Comparison of ENCODE assay signal across 8 mouse cellular contexts in genomic region chr11:120349371-120349985, GRCm38 (mm10). TPM values are rescaled to one million over a fixed set of nuclear protein-coding genes. Genes with fewer than 3 reads are reported as not detected.
DNase-seq lines count a peak whose midpoint lies in the region; ATAC-seq and TF ChIP-seq lines count a peak whose summit lies in the region.

No protein-coding gene starts in this region.

- peak overlapping the region; percentile 100 for H3K27ac ChIP-seq in intestine, embryonic 15.5 days
- peak overlapping the region; percentile 94 for H3K27ac ChIP-seq in liver, embryonic 15.5 days (replicated peaks)
- H3K27ac ChIP-seq in stomach, embryonic 15.5 days, result peak overlapping the region; percentile 100

- peak; percentile 31 for DNase-seq in right cerebral cortex, adult 18-20 months
- DNase-seq in right cerebral cortex, postnatal 14 days, result no peak
- peak; percentile 70 for DNase-seq in brain, embryonic 14.5 days (ENCODE audit: low read depth)
- DNase-seq in forelimb bud, embryonic 11.5 days (ENCODE audit: low read depth, low spot score), result peak; percentile 30
- DNase-seq in c-Kit-positive CD71-positive TER-119-positive erythroid progenitor cells, embryonic 14.5 days (ENCODE audit: low spot score), result no peak

- ATAC-seq in intestine, embryonic 15.5 days, result 0 out of 2 replicates have a peak, but pooled peaks have one; percentile 13
- ATAC-seq in liver, embryonic 15.5 days (ENCODE audit: insufficient read depth), result no peak
- no peak for ATAC-seq in stomach, embryonic 15.5 days (ENCODE audit: insufficient read depth, low FRiP score, low read depth)

- peak overlapping the region; percentile 99 for H3K4me3 ChIP-seq in intestine, embryonic 15.5 days (replicated peaks)
- peak overlapping the region; percentile 96 for H3K4me3 ChIP-seq in liver, embryonic 15.5 days (replicated peaks)
- peak overlapping the region; percentile 99 for H3K4me3 ChIP-seq in stomach, embryonic 15.5 days (replicated peaks)

- peak overlapping the region; percentile 77 for H3K4me2 ChIP-seq in intestine, embryonic 15.5 days (replicated peaks)
- H3K4me2 ChIP-seq in liver, embryonic 15.5 days, result peak overlapping the region; percentile 100
- peak overlapping the region; percentile 79 for H3K4me2 ChIP-seq in stomach, embryonic 15.5 days

- H3K36me3 ChIP-seq in intestine, embryonic 15.5 days, result 0 out of 2 replicates have a peak, but pooled peaks cover 5% of the 10 kb centered on the region
- peaks cover 17% of the 10 kb centered on the region for H3K36me3 ChIP-seq in liver, embryonic 15.5 days (replicated peaks)
- H3K36me3 ChIP-seq in stomach, embryonic 15.5 days, result peaks cover 6% of the 10 kb centered on the region

- H3K27me3 ChIP-seq in intestine, embryonic 15.5 days (replicated peaks), result no peaks in the 10 kb centered on the region
- peaks cover 42% of the 10 kb centered on the region for H3K27me3 ChIP-seq in liver, embryonic 15.5 days
- H3K27me3 ChIP-seq in stomach, embryonic 15.5 days (replicated peaks), result no peaks in the 10 kb centered on the region

- peaks cover 39% of the 10 kb centered on the region for H3K4me1 ChIP-seq in intestine, embryonic 15.5 days (replicated peaks)
- H3K4me1 ChIP-seq in liver, embryonic 15.5 days (replicated peaks), result peaks cover 78% of the 10 kb centered on the region
- peaks cover 40% of the 10 kb centered on the region for H3K4me1 ChIP-seq in stomach, embryonic 15.5 days

- no peak for TF ChIP-seq CTCF in brain, embryonic 14.5 days (IDR thresholded peaks at IDR 0.05; ENCODE audit: borderline replicate concordance, extremely low read depth, insufficient read depth, insufficient read length)

- no peaks in the 10 kb centered on the region for H3K9me3 ChIP-seq in intestine, embryonic 15.5 days
- no peaks in the 10 kb centered on the region for H3K9me3 ChIP-seq in liver, embryonic 15.5 days (replicated peaks)
- H3K9me3 ChIP-seq in stomach, embryonic 15.5 days, result no peaks in the 10 kb centered on the region

- TF ChIP-seq POLR2A in brain, embryonic 14.5 days (IDR thresholded peaks at IDR 0.05; ENCODE audit: borderline replicate concordance, extremely low read depth, insufficient read depth, insufficient read length, poor library complexity, severe bottlenecking), result no peak

- WGBS in intestine, embryonic 15.5 days, result 4% methylated on average over 16 of the region's 16 CpGs
- WGBS in liver, embryonic 15.5 days (ENCODE audit: insufficient replicate concordance), result 3% methylated on average over 16 of the region's 16 CpGs
- 6% methylated on average over 16 of the region's 16 CpGs for WGBS in stomach, embryonic 15.5 days

- H3K9ac ChIP-seq in intestine, embryonic 15.5 days, result peak overlapping the region; percentile 97
- H3K9ac ChIP-seq in liver, embryonic 15.5 days, result peak overlapping the region; percentile 100
- H3K9ac ChIP-seq in stomach, embryonic 15.5 days, result peak overlapping the region; percentile 80

RNA-seq across cellular contexts. Expression of gene Actg1, which starts 1.1 kb away (rescaled TPM):
- 1,716 and 3,108 TPM in 2 replicates for polyA plus RNA-seq in brain, embryonic 14.5 days (2012; rRNA removed)
- polyA plus RNA-seq in intestine, embryonic 15.5 days (2015; fragmentation: Nextera tagmentation; extraction: Ambion mirVana), result 2,607 and 2,658 TPM in 2 replicates
- 559 and 587 TPM in 2 replicates for polyA plus RNA-seq in liver, embryonic 15.5 days (2015; fragmentation: Nextera tagmentation; extraction: Ambion mirVana)
- polyA plus RNA-seq in stomach, embryonic 15.5 days (2015; fragmentation: Nextera tagmentation; extraction: Ambion mirVana), result 2,501 and 2,557 TPM in 2 replicates

RNA-seq across cellular contexts. Expression of gene Fscn2, which starts 11.9 kb away (rescaled TPM):
- 0.95 and 0.96 TPM in 2 replicates for polyA plus RNA-seq in brain, embryonic 14.5 days (2012; rRNA removed)
- polyA plus RNA-seq in intestine, embryonic 15.5 days (2015; fragmentation: Nextera tagmentation; extraction: Ambion mirVana), result 0.18 TPM in 1 of 2 replicates, not detected in the other
- not detected in 2 replicates for polyA plus RNA-seq in liver, embryonic 15.5 days (2015; fragmentation: Nextera tagmentation; extraction: Ambion mirVana)
- polyA plus RNA-seq in stomach, embryonic 15.5 days (2015; fragmentation: Nextera tagmentation; extraction: Ambion mirVana), result 0.49 and 0.85 TPM in 2 replicates

RNA-seq across cellular contexts. Expression of gene Faap100, which starts 29.1 kb away (rescaled TPM):
- polyA plus RNA-seq in brain, embryonic 14.5 days (2012; rRNA removed), result 114 and 122 TPM in 2 replicates
- polyA plus RNA-seq in intestine, embryonic 15.5 days (2015; fragmentation: Nextera tagmentation; extraction: Ambion mirVana), result 24.2 and 29.4 TPM in 2 replicates
- polyA plus RNA-seq in liver, embryonic 15.5 days (2015; fragmentation: Nextera tagmentation; extraction: Ambion mirVana), result 6.2 and 7.2 TPM in 2 replicates
- 31.5 and 33.0 TPM in 2 replicates for polyA plus RNA-seq in stomach, embryonic 15.5 days (2015; fragmentation: Nextera tagmentation; extraction: Ambion mirVana)

Comparison
In these comparisons a context has a peak if more than half of its experiments do, and no peak if none do; other contexts are left out.
1. DNase-seq: peak in right cerebral cortex, adult 18-20 months (single experiment), brain, embryonic 14.5 days (single experiment) and forelimb bud, embryonic 11.5 days (single experiment); none in right cerebral cortex, postnatal 14 days (single experiment) and c-Kit-positive CD71-positive TER-119-positive erythroid progenitor cells, embryonic 14.5 days (single experiment).
2. Peak in every context shown above with its lines, with median percentiles within 50 percentile points of each other: H3K27ac ChIP-seq, H3K4me2 ChIP-seq, H3K4me3 ChIP-seq and H3K9ac ChIP-seq.